Mouse (Mus musculus) naive thymus-derived CD4-positive, alpha-beta T cell, adult 2 months (primary cell): ENCODE measurements around the gene Wdr73.

Source experiments
- DNase-seq: peaks from one replicate; pipeline ENCODE4 v3.0.0-alpha.2; 2011; ENCODE audit warnings: low read depth

Gene Wdr73

GRCm38 (mm10) chr7:80855316-80855715 is 45.8 kb downstream of the Wdr73 start:
- DNase-seq: no peak

- no peak for DNase-seq
These were observed 47.9 kb downstream of the Wdr73 start for GRCm38 (mm10) chr7:80853218-80853617.

GRCm38 (mm10) chr7:80850520-80850919 is 50.5 kb downstream of the Wdr73 start:
- DNase-seq: no peak

GRCm38 (mm10) chr7:80849710-80850109 is 51.4 kb downstream of the Wdr73 start:
- DNase-seq: peak; percentile 80

- DNase-seq: no peak
These were observed 51.8 kb downstream of the Wdr73 start for GRCm38 (mm10) chr7:80849267-80849666.

- no peak for DNase-seq
These were observed 54.4 kb downstream of the Wdr73 start for GRCm38 (mm10) chr7:80846709-80847108.

GRCm38 (mm10) chr7:80846280-80846678 is 54.8 kb downstream of the Wdr73 start:
- no peak for DNase-seq

GRCm38 (mm10) chr7:80845621-80846279 is 55.3 kb downstream of the Wdr73 start:
- no peak for DNase-seq

- no peak for DNase-seq
These were observed 56.4 kb downstream of the Wdr73 start for GRCm38 (mm10) chr7:80844691-80845090.

- no peak for DNase-seq
These were observed 57.0 kb downstream of the Wdr73 start for GRCm38 (mm10) chr7:80843910-80844640.

GRCm38 (mm10) chr7:80843176-80843575 is 57.9 kb downstream of the Wdr73 start:
- DNase-seq: no peak

- no peak for DNase-seq
These were observed 58.9 kb downstream of the Wdr73 start for GRCm38 (mm10) chr7:80842132-80842531.

GRCm38 (mm10) chr7:80840937-80841336 is 60.1 kb downstream of the Wdr73 start:
- no peak for DNase-seq
